Mouse (Mus musculus): ENCODE measurements around the gene Cfap61. TPM values are rescaled to one million over a fixed set of nuclear protein-coding genes. Genes with fewer than 3 reads are reported as not detected.

Gene Cfap61
- total RNA-seq, 2 experiments from 2014 or later = 2.5 to 4.7 TPM

DNA sequence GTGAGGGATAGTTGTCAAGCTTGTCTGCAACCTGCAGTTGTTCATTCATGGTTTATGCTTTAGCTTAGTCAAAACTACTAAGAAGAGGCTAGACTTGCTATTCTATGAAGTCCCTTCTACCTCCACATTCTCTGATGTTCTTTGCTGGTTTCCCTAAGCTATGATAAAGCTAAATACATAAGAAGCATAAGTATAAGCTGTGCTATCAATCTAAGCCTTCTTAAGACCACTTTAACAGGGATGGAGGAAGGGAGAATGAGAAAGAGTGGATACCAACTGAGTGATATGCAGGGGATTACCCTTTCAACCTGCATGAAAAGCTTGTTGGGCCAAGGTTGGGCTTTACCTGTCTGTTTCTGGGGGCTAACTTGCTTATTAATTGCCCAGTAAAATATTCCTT lies 321.1 kb downstream of the Cfap61 start:
- DNase-seq (ENCODE audit: low spot score in 2 of 2) = no peak

DNA sequence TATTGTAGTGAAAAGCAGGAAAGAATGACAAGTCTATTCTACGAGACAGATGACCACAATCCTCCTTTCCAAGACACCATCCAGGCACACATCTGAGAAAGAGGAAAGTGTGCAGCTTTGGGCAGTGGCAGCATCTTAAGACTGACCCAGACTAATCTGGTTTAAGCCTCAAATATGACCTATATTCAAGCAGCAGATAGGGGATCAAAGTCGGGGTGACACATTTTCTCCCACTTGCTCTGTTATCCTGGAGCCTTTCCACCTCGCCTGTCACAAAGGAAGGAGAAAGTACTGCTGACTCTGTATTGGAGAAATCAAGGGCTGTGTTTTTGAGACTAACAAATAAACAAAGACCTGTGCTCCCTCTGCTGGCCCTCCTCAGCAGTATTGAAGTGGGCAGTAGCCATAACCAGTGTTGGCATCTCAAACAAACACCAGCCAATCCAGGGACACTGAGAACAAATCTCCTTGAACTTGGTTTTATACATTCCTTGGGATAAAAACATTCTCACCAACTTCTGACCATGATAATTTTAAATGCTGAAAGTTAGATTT lies 321.8 kb downstream of the Cfap61 start:
- peak in 1 of 2 experiments; percentile 31 for DNase-seq (ENCODE audit: low spot score in 2 of 2)

DNA sequence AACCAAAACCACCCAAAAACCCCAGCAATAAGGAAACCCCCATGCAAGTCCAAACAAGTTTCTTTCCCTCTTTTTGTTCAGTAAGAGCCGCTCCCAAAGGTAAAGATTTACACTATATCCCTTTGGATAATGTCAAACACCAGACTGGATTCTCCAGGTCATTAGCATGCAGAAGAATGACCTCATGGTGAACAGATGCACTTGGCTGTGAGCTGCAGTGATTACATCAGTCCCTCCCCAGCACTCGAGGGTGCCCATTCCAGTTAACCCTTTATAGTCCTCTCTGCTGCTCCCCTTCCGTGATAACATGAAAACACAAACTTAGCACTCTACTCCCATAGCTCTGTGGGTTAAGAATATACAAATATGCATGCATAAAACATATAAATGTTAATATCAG lies 322.5 kb downstream of the Cfap61 start:
- DNase-seq (ENCODE audit: low spot score in 2 of 2) = no peak

DNA sequence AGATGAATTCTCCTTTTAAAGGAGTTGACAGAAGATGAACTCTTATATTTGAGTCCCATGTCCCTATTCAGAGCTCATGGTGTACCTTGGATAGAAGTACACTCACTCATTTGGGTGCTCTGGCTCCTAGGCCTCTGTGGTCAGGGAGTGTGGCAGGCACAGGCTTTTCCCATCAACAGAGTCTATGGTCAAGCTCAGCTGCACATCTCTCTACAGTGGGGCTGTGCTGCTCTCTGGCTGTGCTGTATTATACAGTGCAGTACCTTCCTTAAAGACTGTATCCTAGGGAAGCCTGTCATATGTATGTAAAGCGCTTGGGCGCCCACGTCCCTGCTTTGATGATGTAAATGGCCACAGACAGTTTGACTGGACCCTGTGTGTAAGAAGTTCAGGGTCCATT lies 323.0 kb downstream of the Cfap61 start:
- no peak for DNase-seq (ENCODE audit: low spot score in 2 of 2)

DNA sequence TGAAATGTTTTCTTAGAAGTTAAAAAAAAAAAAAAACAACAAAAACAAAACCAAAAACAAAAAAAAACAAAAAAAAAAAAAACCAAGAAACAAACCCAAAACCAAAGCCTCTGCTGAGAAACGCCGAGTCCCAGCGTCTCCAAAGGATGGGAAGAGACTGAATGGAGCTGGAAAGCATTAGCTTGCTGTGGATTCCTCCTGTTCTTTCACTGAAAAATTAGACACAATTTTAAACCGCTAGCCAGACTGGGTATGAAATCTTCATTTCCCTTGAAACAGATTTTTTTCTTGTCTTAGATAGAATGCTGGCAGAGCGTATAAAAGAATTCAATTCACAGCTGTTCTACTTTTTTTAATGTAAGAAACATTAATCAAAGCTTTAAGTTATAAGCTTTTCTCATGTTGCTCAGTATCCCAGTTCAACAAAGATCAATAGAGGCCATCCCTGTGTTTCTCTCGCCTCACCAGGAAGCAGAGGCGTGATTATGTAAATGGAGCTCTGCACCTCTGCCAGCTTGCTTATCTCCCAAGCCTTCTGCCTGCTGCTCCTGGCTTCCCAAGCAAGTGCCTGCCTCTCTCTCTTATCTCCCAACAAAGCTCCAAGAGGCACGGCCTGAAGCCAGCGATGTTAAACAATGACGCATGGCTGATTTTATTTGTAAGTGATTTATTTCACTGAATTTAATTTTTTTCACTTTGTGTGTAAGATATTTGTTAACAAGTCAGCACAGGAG lies 324.3 kb downstream of the Cfap61 start:
- peak in 1 of 2 experiments; percentile 41 for DNase-seq (ENCODE audit: low spot score in 2 of 2)

DNA sequence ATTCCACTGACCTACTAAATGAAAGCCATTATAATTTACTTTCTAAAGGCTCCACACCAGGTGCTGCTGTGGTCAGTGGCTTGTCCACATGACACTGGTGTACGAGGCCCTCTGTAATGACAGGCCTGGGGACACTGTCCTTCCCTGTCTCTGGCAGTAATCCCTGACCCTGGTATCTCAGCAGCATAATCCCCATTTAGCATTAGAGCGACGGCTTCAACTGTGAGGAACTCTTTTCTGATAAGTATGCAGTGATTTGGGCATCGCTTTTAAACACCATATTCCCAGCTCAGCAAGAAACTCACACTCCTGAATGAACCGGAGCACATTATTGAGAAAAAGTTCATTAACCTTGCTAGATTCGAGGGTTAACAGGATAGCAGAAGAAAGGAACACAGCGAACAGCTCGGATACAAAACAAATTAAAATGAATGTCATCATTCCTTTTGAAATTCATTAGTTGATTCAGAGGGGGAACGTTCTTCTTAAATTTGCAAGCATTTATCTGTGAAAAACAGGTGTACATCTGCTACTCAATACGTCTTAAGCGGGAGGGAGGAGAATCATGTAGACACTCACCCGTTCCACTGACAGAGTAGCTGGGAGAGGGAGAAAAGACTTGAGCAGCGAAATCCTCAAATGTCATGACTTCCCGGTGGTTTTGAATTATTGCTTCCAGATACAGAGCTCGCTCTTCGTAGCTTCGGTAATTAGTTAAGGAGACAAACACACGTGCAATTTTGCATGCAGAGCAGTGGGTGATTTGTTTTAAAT lies 325.4 kb downstream of the Cfap61 start:
- DNase-seq (ENCODE audit: low spot score in 2 of 2) = no peak

DNA sequence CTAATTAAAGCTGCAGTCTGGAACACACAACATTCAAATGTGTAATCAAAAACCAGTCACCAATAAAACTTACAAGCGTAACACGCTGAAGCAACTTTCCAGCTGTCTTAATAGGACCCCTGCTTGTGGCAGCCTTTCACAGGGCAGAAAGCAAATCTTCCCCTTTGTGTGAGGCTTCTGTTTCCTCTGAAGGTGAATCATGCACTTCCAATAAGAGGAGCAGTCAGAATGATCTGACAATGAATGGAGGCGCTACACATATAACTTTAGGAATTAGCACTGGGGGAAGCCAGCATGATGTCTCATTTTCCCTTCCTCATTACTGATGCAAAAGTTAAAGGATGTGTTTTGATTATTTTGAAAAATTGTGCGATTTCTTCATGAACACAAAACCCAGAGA lies 326.6 kb downstream of the Cfap61 start:
- DNase-seq (ENCODE audit: low spot score in 2 of 2) = no peak

DNA sequence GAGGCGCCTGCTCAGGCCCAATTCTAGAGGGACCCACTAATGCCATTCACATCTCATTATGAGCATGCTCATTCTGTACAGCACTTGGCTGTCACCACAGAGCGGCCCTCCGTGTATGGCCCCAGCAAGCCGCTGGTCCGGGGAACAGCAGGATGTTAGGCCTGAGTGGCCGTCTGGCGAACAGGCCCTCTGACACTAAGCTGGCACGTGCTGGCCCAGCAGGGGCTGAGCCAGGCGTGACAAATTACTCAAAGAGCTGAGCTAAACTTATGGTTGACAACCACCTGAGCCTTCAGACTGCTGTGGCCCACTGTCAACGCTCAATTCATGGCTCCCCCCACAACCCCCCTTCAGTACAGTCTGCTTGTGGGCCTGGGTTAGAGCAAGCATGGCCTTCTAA lies 327.6 kb downstream of the Cfap61 start:
- DNase-seq (ENCODE audit: low spot score in 2 of 2) = no peak

DNA sequence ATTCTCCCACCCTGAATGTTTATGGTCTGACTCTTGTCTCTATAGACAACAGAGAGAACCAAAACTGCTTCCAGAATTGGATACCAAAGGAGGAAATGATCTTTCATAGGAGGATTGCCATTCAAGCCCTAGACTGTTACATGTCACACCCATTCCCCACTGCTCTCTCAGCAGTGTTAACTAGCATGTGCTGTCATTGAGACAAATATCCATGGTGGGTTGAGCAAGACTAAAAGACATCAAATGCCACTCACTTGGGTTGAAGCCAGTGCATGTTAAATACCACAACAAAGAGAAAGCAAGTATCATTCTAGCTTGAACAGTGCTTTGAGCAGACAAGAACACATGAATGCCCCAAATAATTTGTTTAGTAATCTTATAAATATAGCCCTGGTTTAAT lies 328.4 kb downstream of the Cfap61 start:
- no peak for DNase-seq (ENCODE audit: low spot score in 2 of 2)

Other genes with a start within 250 kb of the Cfap61 start
- 10 to 100 TPM; 65.6 to 73.8 TPM for gene Naa20, start 32.7 kb upstream of the Cfap61 start, total RNA-seq (2021)
- gene Crnkl1, start 230 bp downstream of the Cfap61 start, total RNA-seq (2021) = 10 to 100 TPM; 18.3 to 19.9 TPM